Mouse (Mus musculus) MEL (cell line): ENCODE results near the gene Fam98c. TPM values are rescaled to one million over a fixed set of nuclear protein-coding genes. Genes with fewer than 3 reads are reported as not detected.

Experiments
- DNase-seq: peaks from one replicate; pipeline ENCODE4 v3.0.0; 2011; ENCODE audit warnings: low read depth, low spot score
- H3K27ac ChIP-seq: 2 replicates; pipeline ENCODE4 v1.5.1; 2012; ENCODE audit warnings: low read depth, mild to moderate bottlenecking, control low read depth, low read length, moderate library complexity; ENCODE audit not compliant: control insufficient read depth
- H3K27me3 ChIP-seq, 2 experiments: fragments of 150-350 bp in 1 of 2; sonication (generic) in 1 of 2; 2 replicates each; pipeline ENCODE4 v1.6.1; 2012; ENCODE audit warnings: low read length in 2 of 2, mild to moderate bottlenecking in 2 of 2, improper control_type of control experiment in 1 of 2, moderate library complexity in 1 of 2; ENCODE audit not compliant: insufficient read depth in 2 of 2, control insufficient read depth in 1 of 2
- H3K36me3 ChIP-seq, 2 experiments: 2 replicates each; pipeline ENCODE4 v1.6.1; 2012 to 2014; ENCODE audit warnings: low read length in 2 of 2, improper control_type of control experiment in 1 of 2, inconsistent platforms in 1 of 2, mild to moderate bottlenecking in 1 of 2; ENCODE audit not compliant: insufficient read depth in 2 of 2, control insufficient read depth in 1 of 2
- H3K4me1 ChIP-seq, 2 experiments: fragments of 150-350 bp in 1 of 2; sonication (generic) in 1 of 2; 2 replicates each; pipeline ENCODE4 v1.6.1; 2012; ENCODE audit warnings: low read length in 2 of 2, improper control_type of control experiment in 1 of 2, mild to moderate bottlenecking in 1 of 2; ENCODE audit not compliant: insufficient read depth in 2 of 2, control insufficient read depth in 1 of 2
- H3K4me3 ChIP-seq, 2 experiments: fragments of 150-350 bp in 1 of 2; sonication (generic) in 1 of 2; 2 replicates each; pipeline ENCODE4 v1.5.1; 2012; ENCODE audit warnings: low read depth in 2 of 2, low read length in 2 of 2, mild to moderate bottlenecking in 2 of 2, moderate library complexity in 2 of 2, control low read depth in 1 of 2, improper control_type of control experiment in 1 of 2; ENCODE audit not compliant: control insufficient read depth in 1 of 2, insufficient read depth in 1 of 2
- H3K79me2 ChIP-seq: 2 replicates; pipeline ENCODE4 v1.6.1; 2012; ENCODE audit warnings: mild to moderate bottlenecking, low read length, moderate library complexity; ENCODE audit not compliant: control insufficient read depth, poor library complexity, insufficient read depth
- H3K9ac ChIP-seq: 2 replicates; pipeline ENCODE4 v1.6.1; 2012; ENCODE audit warnings: low read depth, mild to moderate bottlenecking, control low read depth, low read length, moderate library complexity; ENCODE audit not compliant: control insufficient read depth, poor library complexity, severe bottlenecking
- H3K9me3 ChIP-seq: fragments of 150-350 bp; sonication (generic); replicated peaks from 2 replicates; pipeline ENCODE4 v1.6.1; 2012; ENCODE audit warnings: mild to moderate bottlenecking, low read length, improper control_type of control experiment, moderate library complexity; ENCODE audit not compliant: insufficient read depth
- BHLHE40 ChIP-seq: IDR thresholded peaks from 2 replicates; pipeline ENCODE4 v1.6.1; 2012; ENCODE audit warnings: low read depth, mild to moderate bottlenecking, inconsistent platforms, low read length, improper control_type of control experiment, borderline replicate concordance
- CHD1 ChIP-seq: IDR thresholded peaks from 2 replicates; pipeline ENCODE4 v1.6.1; 2012; ENCODE audit warnings: low read depth, mild to moderate bottlenecking, inconsistent platforms, low read length, improper control_type of control experiment
- E2F4 ChIP-seq: IDR thresholded peaks from 2 replicates; pipeline ENCODE4 v1.6.1; 2011; ENCODE audit warnings: low read depth, low read length, improper control_type of control experiment, borderline replicate concordance
- ELF1 ChIP-seq: IDR thresholded peaks from 2 replicates; pipeline ENCODE4 v1.6.1; 2014; ENCODE audit warnings: low read depth, mild to moderate bottlenecking, inconsistent platforms, low read length, improper control_type of control experiment, moderate library complexity
- EP300 ChIP-seq, 2 experiments: IDR thresholded peaks; 2 replicates each; pipeline ENCODE4 v1.6.1; 2011; ENCODE audit warnings: improper control_type of control experiment in 2 of 2, low read length in 2 of 2, low read depth in 1 of 2, mild to moderate bottlenecking in 1 of 2
- GABPA ChIP-seq: IDR thresholded peaks from 2 replicates; pipeline ENCODE4 v1.6.1; 2012; ENCODE audit warnings: low read depth, mild to moderate bottlenecking, inconsistent platforms, low read length, improper control_type of control experiment, moderate library complexity
- HCFC1 ChIP-seq: IDR thresholded peaks from 2 replicates; pipeline ENCODE4 v1.6.1; 2012; ENCODE audit warnings: low read depth, mild to moderate bottlenecking, inconsistent platforms, low read length, improper control_type of control experiment, moderate library complexity
- JUND ChIP-seq: IDR thresholded peaks from 2 replicates; pipeline ENCODE4 v1.6.1; 2011; ENCODE audit warnings: low read depth, mild to moderate bottlenecking, improper control_type of control experiment, low read length
- MAZ ChIP-seq: IDR thresholded peaks from 2 replicates; pipeline ENCODE4 v1.6.1; 2012; ENCODE audit warnings: low read depth, mild to moderate bottlenecking, inconsistent platforms, low read length, improper control_type of control experiment
- MEF2A ChIP-seq: IDR thresholded peaks from 2 replicates; pipeline ENCODE4 v1.6.1; 2014; ENCODE audit warnings: low read depth, mild to moderate bottlenecking, inconsistent platforms, low read length, improper control_type of control experiment; ENCODE audit not compliant: poor library complexity, insufficient replicate concordance, severe bottlenecking; ENCODE audit errors: extremely low read depth
- MXI1 ChIP-seq: IDR thresholded peaks from 2 replicates; pipeline ENCODE4 v1.6.1; 2011; ENCODE audit warnings: mild to moderate bottlenecking, low read depth, low read length, improper control_type of control experiment
- MYC ChIP-seq: IDR thresholded peaks from 2 replicates; pipeline ENCODE4 v1.6.1; 2011; ENCODE audit warnings: low read depth, mild to moderate bottlenecking, low read length, improper control_type of control experiment, moderate library complexity
- POLR2AphosphoS5 ChIP-seq: IDR thresholded peaks from 2 replicates; pipeline ENCODE4 v1.6.1; 2012; ENCODE audit warnings: low read depth, borderline replicate concordance, mild to moderate bottlenecking, inconsistent platforms, low read length, moderate library complexity, mixed read lengths
- TCF12 ChIP-seq: IDR thresholded peaks from 2 replicates; pipeline ENCODE4 v1.6.1; 2014; ENCODE audit warnings: low read depth, mild to moderate bottlenecking, inconsistent platforms, low read length, improper control_type of control experiment, moderate library complexity
- UBTF ChIP-seq: IDR thresholded peaks from 2 replicates; pipeline ENCODE4 v1.6.1; 2012; ENCODE audit warnings: low read depth, mild to moderate bottlenecking, inconsistent platforms, low read length, improper control_type of control experiment, moderate library complexity, borderline replicate concordance; ENCODE audit not compliant: insufficient read depth
- USF1 ChIP-seq: IDR thresholded peaks from 2 replicates; pipeline ENCODE4 v1.6.1; 2014; ENCODE audit warnings: low read depth, mild to moderate bottlenecking, inconsistent platforms, low read length, improper control_type of control experiment, moderate library complexity
- ZC3H11A ChIP-seq: IDR thresholded peaks from 2 replicates; pipeline ENCODE4 v1.6.1; 2012; ENCODE audit warnings: low read depth, mild to moderate bottlenecking, inconsistent platforms, low read length, improper control_type of control experiment
- ZKSCAN1 ChIP-seq: IDR thresholded peaks from 2 replicates; pipeline ENCODE4 v1.6.1; 2012; ENCODE audit warnings: low read depth, mild to moderate bottlenecking, inconsistent platforms, low read length, improper control_type of control experiment, moderate library complexity
- polyA plus RNA-seq, 2 experiments: library from polyadenylated mRNA; stranded (reverse) in 1 of 2; unstranded in 1 of 2; fragments of >175 nt in 1 of 2; fragments of >200 nt in 1 of 2; gene quantifications; 2 replicates each; pipeline versions ENCODE4 v1.2.1 to v1.2.4; 2012; ENCODE audit warnings: low replicate concordance in 2 of 2, low read depth in 1 of 2; ENCODE audit not compliant: insufficient read length in 2 of 2, insufficient read depth in 1 of 2, missing spikeins in 1 of 2
- total RNA-seq: library from RNA; depleted of rRNA; stranded (reverse); fragments of 300-350 nt; gene quantifications from 2 replicates; pipeline ENCODE4 v1.2.3, GENCODE M21; 2012

The Fam98c gene
- total and polyA plus RNA-seq, 3 experiments, result 14.3 to 32.0 TPM; not detected in 1

GRCm38 (mm10) chr7:29144006-29144405 is 12.0 kb downstream of the Fam98c start:
- Histone ChIP-seq H3K27me3 (no peaks in the 10 kb centered on the region), H3K4me3 (peak overlapping the region; percentile 10 to 48; a peak in 3 of 4 replicates), H3K27ac (peak overlapping the region; percentile 24), H3K79me2 (no peaks in the 10 kb centered on the region), H3K9ac (peak overlapping the region; percentile 23), H3K9me3 (no peaks in the 10 kb centered on the region)
- DNase-seq, result peak; percentile 77
- no peak for TF ChIP-seq BHLHE40
- TF ChIP-seq EP300 (IDR thresholded peaks at IDR 0.05; ENCODE audit: low read depth in 1 of 2, low read length in 2 of 2), result peak; percentile 29 to 41; a peak in 2 of 4 replicates
- 0 out of 2 replicates have a peak, but pooled peaks have one; percentile 51 for TF ChIP-seq MAZ
- TF ChIP-seq MXI1, result peak; percentile 35; the same call in 1 of the 2 replicates
- no peak for TF ChIP-seq POLR2AphosphoS5
- TF ChIP-seq USF1, result no peak
- no peak for TF ChIP-seq CHD1
- no peak for TF ChIP-seq ZC3H11A
- no peak for TF ChIP-seq HCFC1
- no peak for TF ChIP-seq UBTF
- TF ChIP-seq GABPA, result no peak
- no peak for TF ChIP-seq JUND
- TF ChIP-seq MYC, result no peak
- no peak for TF ChIP-seq MEF2A
- TF ChIP-seq TCF12, result no peak
- TF ChIP-seq E2F4, result no peak
- TF ChIP-seq, all 39 proteins: peak for 3
- Histone ChIP-seq H3K36me3 (peaks cover 0 to 6% of the 10 kb centered on the region in 2 experiments; a peak in 2 of 4 replicates), H3K4me1 (peaks cover 5 to 16% of the 10 kb centered on the region in 2 experiments)

DNA sequence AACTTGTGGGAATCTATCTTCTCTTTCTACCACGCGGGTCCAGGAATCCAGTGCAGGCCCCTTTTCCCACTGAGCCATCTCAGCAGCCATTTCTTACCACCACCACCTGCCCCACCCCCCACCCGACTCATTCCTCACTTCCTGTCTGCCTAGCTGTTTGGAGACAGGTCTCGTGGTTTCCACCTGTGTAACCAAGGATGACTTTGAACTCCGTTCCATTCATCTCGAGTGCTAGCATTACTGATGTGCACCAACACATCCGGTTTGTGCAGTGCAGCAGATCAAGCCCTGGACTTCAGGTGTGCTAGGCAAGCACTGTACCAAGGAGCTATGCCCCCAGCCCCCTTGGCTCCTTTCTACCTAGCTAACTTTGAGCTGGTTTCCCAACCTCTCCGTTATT is 14.6 kb downstream of the Fam98c start:
- TF ChIP-seq EP300 (IDR thresholded peaks at IDR 0.05; ENCODE audit: low read depth in 1 of 2, low read length in 2 of 2) (no peak), ZKSCAN1 (no peak), ELF1 (no peak), POLR2AphosphoS5 (no peak), TCF12 (no peak)
- no peak for DNase-seq
- Histone ChIP-seq H3K36me3 (peaks cover 0 to 6% of the 10 kb centered on the region in 2 experiments; a peak in 2 of 4 replicates), H3K27me3 (no peaks in the 10 kb centered on the region), H3K9me3 (no peaks in the 10 kb centered on the region), H3K4me3 (no peak overlapping the region), H3K9ac (no peak overlapping the region), H3K27ac (no peak overlapping the region), H3K4me1 (peaks cover 5 to 16% of the 10 kb centered on the region in 2 experiments), H3K79me2 (no peaks in the 10 kb centered on the region)
